Mouse (Mus musculus) testis, adult 2 months (tissue): ENCODE results near the gene D030056L22Rik. TPM values are rescaled to one million over a fixed set of nuclear protein-coding genes. Genes with fewer than 3 reads are reported as not detected.

ENCODE experiments used
- H3K27ac ChIP-seq: fragments of 200-500 bp; 2 replicates; pipeline ENCODE4 v1.5.1; 2012; ENCODE audit warnings: low read depth, low read length; ENCODE audit not compliant: control insufficient read depth, insufficient read depth
- H3K27me3 ChIP-seq: fragments of 200-500 bp; 2 replicates; pipeline ENCODE4 v1.6.1; 2012; ENCODE audit warnings: mild to moderate bottlenecking, low read length, moderate library complexity; ENCODE audit not compliant: control insufficient read depth, insufficient read depth
- H3K36me3 ChIP-seq: fragments of 200-500 bp; 2 replicates; pipeline ENCODE4 v1.6.1; 2012; ENCODE audit warnings: mild to moderate bottlenecking, low read length; ENCODE audit not compliant: control insufficient read depth, insufficient read depth
- H3K4me1 ChIP-seq: fragments of 200-500 bp; 2 replicates; pipeline ENCODE4 v1.6.1; 2012; ENCODE audit warnings: low read length; ENCODE audit not compliant: control insufficient read depth, insufficient read depth
- H3K4me3 ChIP-seq: fragments of 200-500 bp; 2 replicates; pipeline ENCODE4 v1.5.1; 2012; ENCODE audit warnings: low read depth, mild to moderate bottlenecking, low read length, moderate library complexity, mixed read lengths; ENCODE audit not compliant: control insufficient read depth
- CTCF ChIP-seq: fragments of 200-500 bp; IDR thresholded peaks from 2 replicates; pipeline ENCODE4 v1.5.1; 2012; ENCODE audit warnings: low read depth, mild to moderate bottlenecking, inconsistent platforms, low read length, moderate library complexity; ENCODE audit not compliant: control insufficient read depth, insufficient read depth, insufficient replicate concordance
- POLR2A ChIP-seq: fragments of 200-500 bp; IDR thresholded peaks from 2 replicates; pipeline ENCODE4 v1.6.1; 2012; ENCODE audit warnings: low read depth, mild to moderate bottlenecking, inconsistent platforms, low read length, moderate library complexity; ENCODE audit not compliant: control insufficient read depth
- polyA plus RNA-seq: library from polyadenylated mRNA; depleted of rRNA; stranded (reverse); fragments of >200 nt; gene quantifications from 2 replicates; pipeline ENCODE4 v1.2.3, GENCODE M21; 2012

D030056L22Rik gene
- polyA plus RNA-seq, 1 experiment = 38.2 TPM

DNA sequence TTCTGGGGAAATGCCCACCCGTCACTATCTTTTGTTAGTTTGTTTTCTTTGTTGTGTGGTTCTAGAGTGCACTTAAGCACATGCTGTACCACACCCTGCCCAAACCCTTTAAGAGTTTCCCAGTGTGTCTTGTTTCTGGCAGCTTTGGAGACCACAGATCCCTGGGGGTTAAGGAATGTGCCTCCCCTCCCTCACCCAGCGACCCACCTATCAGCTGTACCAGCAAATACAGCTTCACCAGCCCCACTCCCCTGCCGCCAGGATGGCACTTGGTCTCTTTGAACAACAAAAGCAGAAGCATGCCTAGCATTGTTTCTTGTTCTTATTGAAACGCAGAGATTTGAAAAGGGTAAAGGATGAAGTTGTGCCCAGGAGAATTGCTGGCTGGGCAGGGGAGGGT is 39.9 kb upstream of the D030056L22Rik start:
- H3K27ac ChIP-seq = no peak overlapping the region
- no peaks in the 10 kb centered on the region for H3K36me3 ChIP-seq
- no peak overlapping the region for H3K4me3 ChIP-seq
- H3K27me3 ChIP-seq = no peaks in the 10 kb centered on the region
- TF ChIP-seq CTCF (no peak), POLR2A (no peak)
- peaks cover 7% of the 10 kb centered on the region for H3K4me1 ChIP-seq

DNA sequence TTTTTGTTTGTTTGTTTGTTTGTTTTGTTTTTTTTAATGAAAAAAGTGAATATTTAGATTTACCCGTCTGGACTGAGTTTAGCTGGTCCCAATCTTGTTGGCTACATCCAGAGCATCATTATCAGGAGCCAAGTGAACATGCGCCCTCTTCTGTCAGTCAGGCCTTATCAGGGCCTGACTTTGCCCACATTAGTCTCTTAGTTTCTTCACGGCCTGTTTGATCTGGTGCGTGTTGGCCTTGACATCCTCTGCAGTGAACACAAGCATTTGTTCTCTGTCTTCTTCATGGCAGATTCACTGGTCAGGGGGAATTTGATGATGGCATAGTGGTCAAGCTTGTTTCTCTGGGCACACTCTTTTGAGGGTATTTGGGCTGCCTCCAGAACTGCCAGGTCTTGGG is 30.9 kb upstream of the D030056L22Rik start:
- Histone ChIP-seq H3K4me1 (no peaks in the 10 kb centered on the region), H3K36me3 (no peaks in the 10 kb centered on the region), H3K27ac (no peak overlapping the region), H3K4me3 (no peak overlapping the region), H3K27me3 (no peaks in the 10 kb centered on the region)
- TF ChIP-seq CTCF (no peak), POLR2A (no peak)

GRCm38 (mm10) chr19:18687556-18687955 is 25.4 kb upstream of the D030056L22Rik start:
- no peaks in the 10 kb centered on the region for H3K27me3 ChIP-seq
- H3K4me3 ChIP-seq = no peak overlapping the region
- H3K27ac ChIP-seq = no peak overlapping the region
- TF ChIP-seq POLR2A = no peak
- TF ChIP-seq CTCF = no peak
- H3K4me1 ChIP-seq = no peaks in the 10 kb centered on the region
- H3K36me3 ChIP-seq = no peaks in the 10 kb centered on the region

DNA sequence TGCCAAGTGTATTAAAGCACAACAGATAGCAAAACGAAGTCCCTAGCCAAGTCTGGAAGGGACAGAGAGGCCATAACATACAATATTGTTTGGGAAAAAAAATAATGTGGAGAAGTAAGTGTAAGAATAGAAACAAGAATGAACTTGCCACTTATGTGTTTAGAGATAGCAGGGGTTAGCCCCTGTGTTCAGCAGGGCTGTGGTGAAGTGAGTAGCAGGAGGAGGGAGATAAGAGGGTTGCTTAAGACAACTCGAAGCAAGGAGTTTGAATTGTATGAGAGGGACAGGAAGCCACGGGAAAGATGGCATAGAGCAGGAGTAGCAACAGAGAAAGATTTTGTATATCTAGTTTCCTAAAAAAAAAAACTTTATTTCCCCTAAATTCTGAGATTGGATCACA is 20.8 kb upstream of the D030056L22Rik start:
- Histone ChIP-seq H3K27me3 (no peaks in the 10 kb centered on the region), H3K27ac (no peak overlapping the region)
- no peak for TF ChIP-seq CTCF
- no peak for TF ChIP-seq POLR2A

GRCm38 (mm10) chr19:18692768-18693167 is 20.2 kb upstream of the D030056L22Rik start:
- TF ChIP-seq CTCF (no peak), POLR2A (no peak)

More for the DNA sequence above, 20.8 kb upstream of the D030056L22Rik start:
- no peak overlapping the region for H3K4me3 ChIP-seq
- no peaks in the 10 kb centered on the region for H3K36me3 ChIP-seq
- H3K4me1 ChIP-seq = no peaks in the 10 kb centered on the region

GRCm38 (mm10) chr19:18695116-18695515 is 17.9 kb upstream of the D030056L22Rik start:
- H3K4me1 ChIP-seq = no peaks in the 10 kb centered on the region
- H3K27ac ChIP-seq = no peak overlapping the region
- TF ChIP-seq CTCF (no peak), POLR2A (no peak)
- H3K27me3 ChIP-seq = no peaks in the 10 kb centered on the region
- no peak overlapping the region for H3K4me3 ChIP-seq
- no peaks in the 10 kb centered on the region for H3K36me3 ChIP-seq

More at GRCm38 (mm10) chr19:18692768-18693167, 20.2 kb upstream of the D030056L22Rik start:
- Histone ChIP-seq H3K4me1 (no peaks in the 10 kb centered on the region), H3K36me3 (no peaks in the 10 kb centered on the region), H3K4me3 (no peak overlapping the region), H3K27ac (no peak overlapping the region), H3K27me3 (no peaks in the 10 kb centered on the region)

- Histone ChIP-seq H3K4me1 (no peaks in the 10 kb centered on the region), H3K27ac (no peak overlapping the region), H3K27me3 (no peaks in the 10 kb centered on the region), H3K36me3 (no peaks in the 10 kb centered on the region), H3K4me3 (no peak overlapping the region)
- TF ChIP-seq POLR2A = no peak
- TF ChIP-seq CTCF = no peak
These were observed 17.4 kb upstream of the D030056L22Rik start for GRCm38 (mm10) chr19:18695552-18695951.

DNA sequence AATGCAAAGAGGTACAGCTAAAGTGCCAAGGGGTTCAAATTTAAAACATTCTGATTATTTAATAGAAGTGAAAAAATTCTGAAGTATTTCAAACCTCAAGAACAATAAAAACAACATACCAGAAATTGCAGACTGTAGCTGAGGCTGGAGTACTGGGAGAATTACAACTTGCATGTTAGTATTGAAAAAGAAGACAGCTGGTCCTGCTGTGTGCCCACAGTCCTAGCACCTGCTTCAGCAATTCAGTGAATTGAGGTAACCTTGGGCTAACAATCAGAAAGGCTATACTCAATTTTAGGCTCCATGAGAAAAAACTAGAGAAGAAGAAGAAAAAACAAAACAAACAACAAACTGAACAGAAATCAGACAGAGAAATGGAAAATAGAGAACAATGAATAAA is 4.9 kb upstream of the D030056L22Rik start:
- no peaks in the 10 kb centered on the region for H3K36me3 ChIP-seq
- TF ChIP-seq CTCF (no peak), POLR2A (no peak)
- no peak overlapping the region for H3K27ac ChIP-seq
- H3K27me3 ChIP-seq = no peaks in the 10 kb centered on the region
- H3K4me1 ChIP-seq = no peaks in the 10 kb centered on the region; the same call in 1 of the 2 replicates
- H3K4me3 ChIP-seq = no peak overlapping the region
